Mouse (Mus musculus) spleen, embryonic (tissue): ENCODE measurements around the gene Celsr3.

Experiments used
- CTCF ChIA-PET: fragments of 350-600 bp; sonication (Branson Sonifier 250); formaldehyde crosslinking; loops from one replicate; lab custom pipeline; 2022; lab: Charles Lee

Celsr3 gene

DNA sequence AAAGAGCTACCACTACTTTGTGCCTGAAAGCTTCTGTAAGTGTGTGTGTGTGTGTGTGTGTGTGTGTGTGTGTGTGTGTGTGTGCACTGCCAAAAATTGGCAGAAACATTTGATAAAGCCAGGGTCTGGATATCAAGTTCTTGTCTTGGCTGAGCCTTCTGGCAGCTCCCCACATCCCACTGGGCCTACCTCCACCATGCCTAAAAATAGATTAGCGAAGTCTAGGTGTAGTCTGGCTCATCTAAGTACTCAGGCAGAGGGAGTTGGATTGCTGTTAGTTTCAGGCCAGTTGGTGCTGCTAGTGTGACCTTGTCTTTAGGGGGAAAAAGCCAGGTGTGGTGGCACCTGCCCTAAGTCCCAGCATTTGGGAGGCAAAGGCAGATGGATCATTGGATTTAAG is 19.3 kb upstream of the Celsr3 start:
- CTCF ChIA-PET = no interaction called here

DNA sequence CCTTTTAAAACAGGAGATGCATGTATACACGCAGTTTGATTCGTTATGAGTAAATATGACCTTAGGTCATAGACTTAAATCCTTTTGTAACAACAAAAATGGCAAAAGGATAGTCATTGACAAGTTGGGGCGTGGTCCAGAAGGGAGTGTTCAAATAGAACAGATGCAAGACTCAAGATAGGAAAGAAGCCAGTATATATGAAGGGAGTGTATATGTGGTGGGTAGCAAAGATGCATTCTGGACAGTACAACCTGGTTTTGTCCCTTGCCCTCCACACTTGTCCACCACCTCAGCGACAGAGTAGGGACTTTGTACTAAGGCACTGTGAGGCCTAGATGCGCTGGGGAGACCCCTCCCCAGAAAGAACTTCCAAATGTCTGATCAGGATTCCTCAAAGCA is 18.4 kb upstream of the Celsr3 start:
- CTCF ChIA-PET = no interaction called here

DNA sequence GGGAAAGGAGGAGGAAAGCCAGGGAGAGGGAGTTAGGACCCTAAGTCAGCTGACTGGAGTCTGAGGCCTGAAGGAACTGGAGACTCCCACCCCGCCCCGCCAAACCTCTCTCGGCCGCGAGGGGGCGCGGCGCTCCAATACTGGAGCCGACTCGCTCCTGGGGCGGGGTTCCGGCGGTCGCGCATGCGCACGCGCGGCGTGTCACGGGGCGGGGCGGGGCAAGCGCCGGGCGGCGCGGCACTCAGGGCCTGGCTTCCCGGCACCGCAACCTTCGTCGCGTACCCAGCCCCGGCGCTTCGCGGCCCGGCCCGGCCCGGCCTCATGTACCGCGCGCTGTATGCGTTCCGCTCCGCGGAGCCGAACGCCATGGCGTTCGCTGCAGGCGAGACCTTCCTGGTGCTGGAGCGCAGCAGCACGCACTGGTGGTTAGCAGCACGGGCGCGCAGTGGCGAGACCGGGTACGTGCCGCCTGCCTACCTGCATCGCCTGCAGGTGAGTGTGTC is 17.9 kb upstream of the Celsr3 start, which contains the start of gene Nckipsd:
Gene Nckipsd, plus strand, starts transcription at position 206 of the 503 bp plus-strand sequence.
- CTCF ChIA-PET = interaction anchor here (1.6 kb wide), 1 partner anchor 24 kb away, joined by 3 read pairs; no protein-coding TSS in a partner anchor

DNA sequence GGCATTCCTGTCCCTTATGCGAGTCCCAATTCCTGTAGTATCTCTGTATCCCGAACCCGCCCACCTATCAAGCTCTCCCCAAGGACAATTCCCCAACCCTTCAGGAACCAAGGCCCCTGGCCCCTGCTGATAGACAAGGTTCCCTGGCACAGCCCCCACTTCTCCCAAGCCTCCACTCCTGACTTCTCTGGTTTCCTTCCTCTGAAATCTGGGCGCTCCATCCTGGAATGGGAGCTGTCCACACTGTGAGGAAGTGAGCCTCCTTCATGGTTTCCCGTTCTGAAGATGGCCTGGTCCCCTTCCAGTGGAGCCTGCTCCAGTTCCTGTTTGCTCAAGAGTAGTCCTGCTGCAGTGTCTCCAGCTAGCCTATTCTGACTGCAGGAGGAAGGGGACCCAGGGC is 16.9 kb upstream of the Celsr3 start:
- CTCF ChIA-PET = interaction anchor here (1.6 kb wide), 1 partner anchor 23 kb away, joined by 3 read pairs; no protein-coding TSS in a partner anchor

DNA sequence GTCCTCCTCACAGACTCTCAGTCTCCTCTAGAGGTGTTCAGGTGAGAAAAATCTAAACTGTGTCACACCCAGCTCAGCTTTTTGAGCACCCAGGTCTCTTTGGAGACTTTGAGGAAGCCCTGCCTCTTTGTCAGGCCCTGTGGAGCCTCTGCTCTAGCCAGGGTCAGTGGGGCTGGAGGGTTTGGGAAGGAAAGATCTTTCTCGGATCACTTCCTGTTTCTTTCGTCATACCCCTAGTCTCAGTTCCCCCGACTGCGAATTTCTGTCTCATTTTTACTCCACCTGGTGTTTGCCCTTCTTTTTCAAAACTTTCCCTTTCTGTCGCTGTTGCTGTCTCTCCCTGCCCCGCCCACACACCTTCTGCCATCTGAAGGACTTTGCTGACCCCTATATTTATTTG is 16.4 kb upstream of the Celsr3 start:
- CTCF ChIA-PET = interaction anchor here (1.6 kb wide), 1 partner anchor 22 kb away, joined by 3 read pairs; no protein-coding TSS in a partner anchor

DNA sequence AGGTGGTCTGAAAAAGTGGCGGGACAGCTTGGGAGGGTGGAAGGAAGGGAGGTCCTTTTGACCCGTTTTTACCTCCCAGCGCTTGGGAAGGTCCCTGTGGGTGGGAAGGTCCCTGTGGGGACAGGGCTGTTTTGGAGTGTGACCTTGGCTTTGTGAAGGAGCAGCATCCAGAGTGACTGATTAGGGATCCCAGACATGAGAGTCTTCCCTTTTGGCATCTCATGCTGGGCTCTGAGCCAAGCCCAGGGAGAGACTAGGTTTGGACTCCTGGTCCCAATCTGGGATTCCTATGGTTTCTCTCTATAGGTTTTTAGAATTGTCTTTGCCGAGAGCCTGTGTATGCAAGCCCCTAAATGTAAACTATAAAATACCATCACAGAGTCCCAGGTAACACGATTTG is 15.6 kb upstream of the Celsr3 start:
- CTCF ChIA-PET = no interaction called here

DNA sequence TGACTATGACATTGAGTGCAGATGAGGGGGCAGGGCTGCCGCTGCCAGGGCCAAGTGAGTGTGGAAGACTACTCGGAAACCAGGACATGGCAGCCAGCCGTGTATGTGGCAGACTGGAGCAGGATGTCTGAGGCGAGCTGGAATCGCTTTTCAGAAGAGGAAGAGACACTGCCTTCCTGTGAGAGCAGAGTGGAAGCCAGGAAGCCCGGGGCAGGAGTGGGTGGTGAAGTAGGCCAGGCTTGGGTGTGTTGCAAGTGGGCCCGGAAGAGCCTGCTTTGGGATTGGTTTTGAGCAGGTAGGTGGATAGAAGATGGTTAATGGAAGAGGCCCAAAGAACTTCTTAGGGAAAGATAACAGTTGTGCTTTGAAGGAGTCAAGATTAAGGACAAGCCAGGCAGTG is 10.6 kb upstream of the Celsr3 start:
- CTCF ChIA-PET = no interaction called here

DNA sequence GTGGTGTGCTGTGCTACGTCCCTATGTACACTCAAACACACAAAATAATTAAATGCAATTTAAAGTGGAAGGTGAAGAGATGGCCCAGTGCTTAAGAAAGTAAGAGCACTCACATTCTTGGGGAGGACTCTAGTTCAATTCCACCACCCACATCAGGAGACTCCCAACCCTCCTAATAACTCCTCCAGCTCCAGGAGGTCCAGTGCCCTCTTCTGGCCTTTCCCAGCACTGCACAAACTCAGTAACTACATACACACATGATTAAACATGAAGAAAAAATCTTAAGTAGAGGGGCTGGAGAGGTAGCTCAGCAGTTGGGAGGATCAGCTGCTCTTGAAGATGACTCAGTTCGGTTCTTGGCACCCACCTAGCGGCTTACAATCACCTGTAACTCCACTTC is 6.6 kb upstream of the Celsr3 start:
- CTCF ChIA-PET = interaction anchor here (2.0 kb wide), 1 partner anchor 7 kb away, joined by 9 read pairs; no protein-coding TSS in a partner anchor

DNA sequence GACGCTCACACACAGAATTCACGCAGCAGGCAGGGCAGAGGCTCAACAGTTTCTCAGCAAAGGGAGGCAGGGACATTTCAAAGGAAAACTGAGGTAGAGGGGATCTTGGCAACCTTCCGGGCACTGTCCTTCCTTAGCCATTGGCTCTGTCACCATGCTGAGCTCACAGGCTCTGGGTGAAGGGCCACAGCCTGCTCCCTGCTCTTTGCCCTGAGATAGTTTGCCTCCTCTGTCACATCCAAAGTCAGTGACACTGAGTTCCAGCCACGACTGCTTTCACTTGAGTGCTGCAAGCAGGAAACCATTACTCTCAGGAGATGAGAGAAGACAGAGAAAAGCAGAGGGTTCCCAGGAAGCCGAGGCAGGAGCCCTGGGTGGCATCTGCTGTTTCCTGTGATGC is 6.0 kb upstream of the Celsr3 start:
- CTCF ChIA-PET = interaction anchor here (2.0 kb wide), 1 partner anchor 8 kb away, joined by 9 read pairs; no protein-coding TSS in a partner anchor

DNA sequence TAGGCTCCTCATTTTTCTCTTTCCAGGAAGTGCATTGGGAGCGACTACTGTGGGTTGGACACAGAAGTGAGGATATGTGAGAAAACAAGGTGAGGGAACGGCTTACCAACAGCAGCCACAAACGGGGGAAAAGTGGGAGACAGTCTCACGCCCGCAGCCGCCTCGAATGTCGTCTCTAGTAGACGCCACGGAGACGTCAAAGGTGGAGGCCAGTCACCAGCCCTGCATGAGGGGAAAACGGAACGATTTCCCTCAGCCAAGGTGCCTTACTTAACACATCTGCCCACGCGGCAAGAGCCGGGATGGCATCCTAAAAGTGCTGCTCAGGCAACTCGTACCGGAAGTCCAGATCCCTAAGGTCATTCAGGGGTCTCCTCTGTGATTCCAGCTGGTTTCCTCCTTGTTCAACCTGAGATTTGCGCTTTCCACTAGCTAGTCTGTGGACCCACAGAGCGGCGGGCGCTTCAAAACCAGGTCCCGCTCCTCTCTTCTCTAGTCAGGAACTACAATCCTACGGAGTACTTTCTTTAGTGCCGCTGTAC is 1.9 kb upstream of the Celsr3 start:
- CTCF ChIA-PET = no interaction called here

DNA sequence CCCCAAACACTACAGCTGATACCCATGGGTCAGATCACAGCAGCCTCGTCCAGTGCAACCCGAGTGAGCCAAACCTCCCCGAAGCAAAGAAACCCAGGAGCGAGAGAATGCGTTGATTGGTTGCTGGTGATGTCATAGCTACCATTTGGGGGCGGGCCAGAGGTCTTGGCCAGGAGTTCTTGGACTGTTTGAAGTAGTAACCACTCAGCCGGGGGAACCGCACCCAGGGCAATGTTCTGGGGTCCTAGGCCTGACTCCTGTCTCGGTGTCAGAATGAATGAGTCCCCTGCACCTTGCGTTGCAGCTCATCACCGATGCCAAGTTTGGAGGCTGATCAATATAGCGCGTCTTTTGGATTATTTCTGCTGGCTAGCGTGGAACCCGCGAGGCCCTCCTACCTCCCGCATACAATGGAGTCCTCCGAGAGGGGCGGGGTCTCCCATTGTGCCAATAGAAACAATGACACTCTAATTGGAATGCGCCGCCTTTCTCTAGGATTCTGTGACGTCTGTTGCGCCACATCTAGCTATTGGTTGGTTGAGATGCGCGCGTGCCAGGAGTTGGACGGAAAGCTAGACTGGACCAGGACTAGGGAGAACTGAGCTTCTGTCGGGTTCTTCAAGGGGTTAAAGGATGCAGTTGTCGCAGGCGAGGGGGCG is 1.2 kb upstream of the Celsr3 start:
- CTCF ChIA-PET = no interaction called here

DNA sequence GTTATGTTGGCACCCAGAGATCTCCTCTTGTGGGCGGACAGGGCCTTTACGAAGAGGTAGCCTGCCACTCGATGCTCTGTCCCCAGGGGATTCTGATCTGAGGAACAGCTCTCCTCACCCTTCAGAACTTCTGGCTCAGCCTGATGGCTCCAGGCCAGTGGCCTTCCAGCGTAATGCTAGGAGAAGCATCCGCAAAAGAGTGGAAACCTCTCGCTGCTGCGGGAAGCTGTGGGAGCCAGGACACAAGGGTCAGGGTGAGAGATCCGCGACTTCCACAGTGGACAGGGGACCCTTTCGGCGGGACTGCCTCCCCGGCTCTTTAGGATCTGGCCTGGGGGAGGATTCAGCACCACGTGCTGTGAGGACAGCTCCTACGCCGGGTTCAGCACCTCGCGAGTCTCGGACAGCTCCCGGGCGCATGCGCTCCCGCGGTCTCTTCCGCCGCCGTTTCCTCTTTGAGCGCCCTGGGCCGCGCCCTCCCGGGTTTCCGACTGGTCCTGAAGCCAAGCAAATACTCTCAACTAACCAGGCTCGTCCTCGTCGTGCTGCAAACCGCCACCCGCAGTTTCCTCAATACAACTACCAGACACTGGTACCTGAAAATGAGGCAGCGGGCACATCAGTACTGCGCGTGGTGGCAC is 700 bp downstream of the Celsr3 start:
- CTCF ChIA-PET = interaction anchor here (0.6 kb wide), 1 partner anchor 477 kb away, joined by 3 read pairs; no protein-coding TSS in a partner anchor

DNA sequence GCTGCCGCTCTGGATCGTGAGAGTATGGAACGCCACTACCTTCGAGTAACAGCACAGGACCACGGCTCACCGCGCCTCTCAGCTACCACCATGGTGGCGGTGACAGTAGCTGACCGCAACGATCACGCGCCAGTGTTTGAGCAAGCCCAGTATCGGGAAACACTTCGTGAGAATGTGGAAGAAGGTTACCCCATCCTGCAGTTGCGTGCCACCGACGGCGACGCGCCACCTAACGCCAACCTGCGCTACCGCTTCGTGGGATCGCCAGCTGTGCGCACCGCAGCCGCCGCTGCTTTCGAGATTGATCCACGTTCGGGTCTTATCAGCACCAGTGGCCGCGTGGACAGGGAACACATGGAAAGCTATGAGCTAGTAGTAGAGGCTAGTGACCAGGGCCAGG is 1.3 kb downstream of the Celsr3 start:
- CTCF ChIA-PET = no interaction called here

DNA sequence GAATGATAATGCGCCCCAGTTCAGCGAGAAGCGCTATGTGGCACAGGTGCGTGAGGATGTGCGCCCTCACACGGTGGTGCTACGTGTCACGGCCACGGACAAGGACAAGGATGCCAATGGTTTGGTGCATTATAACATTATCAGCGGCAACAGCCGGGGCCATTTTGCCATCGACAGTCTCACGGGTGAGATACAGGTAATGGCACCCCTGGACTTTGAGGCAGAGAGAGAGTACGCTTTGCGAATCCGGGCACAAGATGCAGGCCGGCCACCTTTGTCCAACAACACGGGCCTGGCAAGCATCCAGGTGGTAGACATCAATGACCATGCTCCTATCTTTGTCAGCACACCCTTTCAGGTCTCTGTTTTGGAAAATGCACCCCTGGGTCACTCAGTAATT is 1.8 kb downstream of the Celsr3 start:
- CTCF ChIA-PET = no interaction called here

DNA sequence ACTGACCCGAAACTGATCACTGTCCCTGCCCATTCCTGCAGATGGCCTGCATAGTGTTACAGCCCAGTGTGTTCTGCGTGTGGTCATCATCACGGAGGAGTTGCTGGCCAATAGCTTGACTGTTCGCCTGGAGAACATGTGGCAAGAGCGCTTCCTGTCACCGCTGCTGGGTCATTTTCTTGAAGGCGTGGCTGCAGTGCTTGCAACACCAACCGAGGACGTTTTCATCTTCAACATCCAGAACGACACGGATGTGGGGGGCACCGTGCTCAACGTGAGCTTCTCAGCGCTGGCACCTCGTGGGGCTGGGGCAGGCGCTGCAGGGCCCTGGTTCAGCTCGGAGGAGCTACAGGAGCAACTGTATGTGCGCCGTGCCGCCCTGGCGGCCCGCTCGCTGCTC is 5.5 kb downstream of the Celsr3 start:
- CTCF ChIA-PET = interaction anchor here (0.7 kb wide), 1 partner anchor 23 kb away, joined by 3 read pairs; the partner anchor contains the start of gene Nckipsd

DNA sequence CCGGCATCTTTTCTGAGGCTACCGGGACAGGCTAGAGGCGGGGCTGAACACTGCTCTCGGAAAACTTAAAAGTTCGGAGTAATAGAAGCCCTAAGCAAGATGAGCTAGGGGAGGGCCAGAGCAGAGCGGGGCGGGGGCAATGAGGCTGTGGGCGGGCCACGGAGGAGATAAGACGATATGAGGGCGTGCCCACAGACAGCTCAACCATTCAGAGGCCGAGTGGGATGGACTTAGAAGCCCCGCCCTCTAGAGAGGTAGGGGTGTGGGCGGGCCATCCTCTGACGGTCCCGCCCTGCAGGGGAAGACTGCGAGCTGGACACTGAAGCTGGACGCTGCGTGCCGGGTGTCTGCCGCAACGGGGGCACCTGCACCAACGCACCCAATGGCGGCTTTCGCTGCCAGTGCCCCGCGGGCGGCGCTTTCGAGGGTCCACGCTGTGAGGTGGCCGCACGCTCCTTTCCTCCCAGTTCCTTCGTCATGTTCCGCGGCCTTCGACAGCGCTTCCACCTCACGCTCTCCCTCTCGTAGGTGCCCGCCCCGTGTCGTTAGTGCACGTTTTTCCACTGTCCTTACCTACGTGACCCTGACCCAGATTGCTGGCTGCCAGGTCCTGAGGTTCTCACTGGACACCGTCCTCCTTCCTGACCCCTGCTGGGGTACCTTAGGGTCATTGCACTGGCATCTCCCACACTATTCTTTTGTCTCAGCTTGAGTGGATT is 6.4 kb downstream of the Celsr3 start:
- CTCF ChIA-PET = interaction anchor here (0.7 kb wide), 1 partner anchor 24 kb away, joined by 3 read pairs; the partner anchor contains the start of gene Nckipsd

DNA sequence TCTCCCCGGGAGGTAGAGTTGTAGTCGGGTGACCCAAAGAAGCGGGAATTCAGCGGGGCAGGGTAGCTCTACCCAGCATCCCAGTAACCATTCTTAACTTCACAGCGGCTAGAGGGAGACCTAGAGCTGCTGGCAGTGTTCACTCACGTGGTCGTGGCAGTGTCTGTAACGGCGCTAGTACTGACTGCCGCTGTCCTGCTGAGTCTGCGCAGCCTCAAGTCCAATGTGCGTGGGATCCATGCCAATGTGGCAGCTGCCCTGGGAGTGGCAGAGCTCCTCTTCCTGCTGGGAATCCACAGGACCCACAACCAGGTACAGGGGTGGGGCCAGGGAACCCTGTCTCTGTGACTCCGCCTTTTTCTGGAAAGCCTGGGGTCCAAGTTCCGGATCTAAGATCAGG is 16.9 kb downstream of the Celsr3 start:
- CTCF ChIA-PET = no interaction called here

DNA sequence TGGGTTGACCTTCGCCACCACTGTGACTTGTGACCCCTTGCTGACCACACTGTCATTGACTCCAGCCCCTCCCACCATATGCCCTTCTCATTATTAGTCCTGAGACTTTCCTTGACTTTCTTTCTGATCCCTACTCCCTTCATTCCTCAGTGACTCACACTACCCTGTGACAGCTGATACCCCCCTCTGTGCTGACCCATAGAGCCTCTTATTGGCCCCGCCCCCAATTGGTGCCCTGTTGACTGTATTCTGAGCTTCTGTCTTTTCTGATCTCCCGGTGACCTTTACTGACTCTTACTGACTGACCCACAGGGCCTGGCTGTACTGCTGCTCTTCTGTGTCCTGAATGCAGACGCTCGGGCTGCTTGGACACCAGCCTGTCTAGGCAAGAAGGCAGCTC is 19.3 kb downstream of the Celsr3 start:
- CTCF ChIA-PET = no interaction called here

DNA sequence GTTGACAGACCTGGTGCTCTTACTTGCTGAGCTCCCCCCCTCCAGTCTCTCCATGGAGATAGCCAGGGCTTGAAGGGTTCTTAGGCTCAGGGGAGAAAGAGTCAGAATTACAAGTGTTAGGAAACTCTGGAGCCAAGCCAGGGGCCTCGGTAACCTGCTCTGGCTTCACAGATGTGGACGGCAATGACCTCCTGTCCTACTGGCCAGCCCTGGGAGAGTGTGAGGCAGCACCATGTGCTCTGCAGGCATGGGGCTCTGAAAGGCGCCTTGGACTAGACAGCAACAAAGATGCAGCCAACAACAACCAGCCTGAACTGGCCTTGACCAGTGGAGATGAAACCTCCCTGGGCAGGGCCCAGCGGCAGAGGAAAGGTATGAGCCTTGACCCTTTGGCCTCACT is 21.3 kb downstream of the Celsr3 start:
- CTCF ChIA-PET = no interaction called here

DNA sequence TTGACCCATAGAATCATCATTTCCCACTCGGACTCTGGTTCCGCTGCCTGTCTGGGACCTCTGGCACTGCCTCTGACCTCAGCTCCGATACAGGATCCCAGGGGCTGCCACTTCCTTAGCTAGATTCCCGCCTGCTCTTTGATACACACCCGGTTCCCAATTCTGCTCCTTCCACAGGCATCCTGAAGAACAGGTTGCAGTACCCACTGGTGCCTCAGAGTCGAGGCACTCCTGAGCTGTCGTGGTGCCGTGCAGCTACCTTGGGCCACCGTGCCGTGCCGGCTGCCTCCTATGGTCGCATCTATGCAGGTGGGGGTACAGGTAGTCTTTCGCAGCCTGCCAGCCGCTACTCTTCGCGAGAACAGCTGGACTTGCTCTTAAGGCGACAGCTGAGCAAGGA is 22.3 kb downstream of the Celsr3 start:
- CTCF ChIA-PET = no interaction called here

DNA sequence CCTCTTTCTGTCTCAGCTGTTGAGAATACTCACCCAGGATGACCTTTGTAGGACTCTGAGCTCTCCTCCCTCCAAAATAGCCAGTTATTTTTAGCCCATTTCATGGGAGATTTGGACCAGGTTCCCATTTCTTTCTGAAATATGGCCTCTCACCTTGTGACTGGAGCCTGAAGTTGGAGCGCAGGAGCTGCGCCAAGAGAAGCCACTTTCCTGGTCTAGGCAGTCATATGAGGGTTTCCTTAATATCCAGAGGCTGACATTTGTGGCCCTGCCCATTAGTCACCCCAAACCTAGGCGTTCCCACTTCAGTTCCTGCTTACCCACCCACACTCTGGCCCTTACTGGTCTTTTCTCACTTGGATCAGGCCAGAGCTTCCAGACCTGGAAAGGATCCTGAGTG is 26.9 kb downstream of the Celsr3 start, which contains the start of gene Slc26a6:
Gene Slc26a6, plus strand, starts transcription at position 308 of the 400 bp plus-strand sequence.
- CTCF ChIA-PET = no interaction called here
